Mouse (Mus musculus): ENCODE measurements around the gene Mycbpap. TPM values are rescaled to one million over a fixed set of nuclear protein-coding genes. Genes with fewer than 3 reads are reported as not detected.

The Mycbpap gene
- total RNA-seq, 4 experiments from 2014 or later, result 3.1 to 7.6 (median 3.5) TPM

DNA sequence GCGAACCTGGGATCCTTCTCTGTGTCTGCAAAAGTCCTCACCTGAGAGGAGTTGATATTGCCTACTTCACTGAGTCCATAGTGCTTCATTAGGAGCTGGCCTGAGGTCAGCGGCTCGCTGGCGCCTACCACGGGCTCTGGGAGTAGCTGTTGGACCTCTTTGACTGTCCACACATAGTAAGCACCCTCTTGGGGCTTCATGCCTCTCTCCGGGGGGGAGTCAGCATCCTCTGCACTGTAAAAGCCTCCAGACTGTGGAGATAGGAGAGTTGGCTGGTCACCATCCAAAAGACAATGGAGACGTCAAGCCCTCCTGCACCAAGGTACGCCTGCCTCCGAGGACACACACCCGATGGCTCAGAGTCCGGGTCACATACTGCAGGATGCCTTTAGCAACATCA lies 38.8 kb downstream of the Mycbpap start:
- no peak for DNase-seq (ENCODE audit: low spot score in 2 of 2)

DNA sequence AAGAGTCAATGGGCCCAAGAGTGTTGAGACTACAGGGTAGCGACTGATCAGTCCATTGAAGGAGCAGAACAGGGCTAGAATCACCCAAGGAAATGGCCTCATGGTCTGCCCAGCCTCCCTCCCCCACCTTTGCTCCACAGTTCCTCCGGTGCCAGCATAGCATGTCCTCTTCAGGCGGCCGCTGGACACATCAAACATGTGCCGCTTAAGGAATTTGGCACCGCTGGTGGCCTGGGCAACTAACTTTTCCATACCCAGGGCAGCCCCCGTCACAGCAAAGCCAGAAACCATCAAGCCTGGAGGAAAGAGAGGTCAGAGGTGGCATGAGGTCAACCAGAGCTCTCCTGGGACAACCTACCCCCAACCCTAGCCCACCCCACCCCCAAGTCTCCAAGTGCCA lies 39.6 kb downstream of the Mycbpap start:
- DNase-seq (ENCODE audit: low spot score in 2 of 2), result no peak

DNA sequence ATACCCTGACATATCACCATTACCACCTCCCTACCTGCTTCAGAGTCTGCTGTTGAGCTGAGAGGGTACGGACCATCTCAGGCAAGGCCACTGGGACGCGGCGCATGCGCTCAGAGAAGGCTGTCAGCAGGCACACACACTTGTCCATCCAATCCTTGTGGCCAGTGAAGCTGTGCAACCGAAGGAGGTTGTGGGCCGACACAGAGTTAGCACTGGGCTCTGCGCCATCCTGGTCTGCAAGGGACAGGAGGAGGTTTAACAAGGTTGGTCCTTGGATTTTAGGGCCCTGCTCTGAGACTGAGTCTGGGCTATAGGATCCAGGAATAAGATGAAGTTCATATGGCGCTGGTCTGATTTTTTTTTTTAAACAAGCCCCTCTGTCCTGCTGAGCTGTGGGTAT lies 41.2 kb downstream of the Mycbpap start:
- no peak for DNase-seq (ENCODE audit: low spot score in 2 of 2)

DNA sequence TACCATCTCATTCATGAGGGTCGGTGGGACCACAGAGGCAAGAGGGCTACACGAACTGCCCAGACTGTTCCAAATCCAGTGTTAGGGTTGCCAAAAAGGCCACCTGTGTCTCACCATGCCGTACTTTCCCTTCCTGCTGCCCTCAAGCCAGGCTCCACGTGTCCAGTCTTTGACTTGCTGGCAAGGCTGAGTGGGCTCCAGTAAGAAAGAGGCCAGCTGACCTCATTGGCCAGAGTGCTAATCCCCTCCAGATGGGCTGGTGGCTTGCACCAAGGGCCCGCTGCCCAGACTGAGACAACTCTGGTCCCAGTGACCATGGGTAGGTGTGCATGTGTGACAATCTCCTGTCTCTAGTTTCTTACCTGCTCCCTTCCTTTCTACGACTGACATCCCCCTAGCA lies 43.9 kb downstream of the Mycbpap start:
- no peak for DNase-seq (ENCODE audit: low spot score in 2 of 2)

DNA sequence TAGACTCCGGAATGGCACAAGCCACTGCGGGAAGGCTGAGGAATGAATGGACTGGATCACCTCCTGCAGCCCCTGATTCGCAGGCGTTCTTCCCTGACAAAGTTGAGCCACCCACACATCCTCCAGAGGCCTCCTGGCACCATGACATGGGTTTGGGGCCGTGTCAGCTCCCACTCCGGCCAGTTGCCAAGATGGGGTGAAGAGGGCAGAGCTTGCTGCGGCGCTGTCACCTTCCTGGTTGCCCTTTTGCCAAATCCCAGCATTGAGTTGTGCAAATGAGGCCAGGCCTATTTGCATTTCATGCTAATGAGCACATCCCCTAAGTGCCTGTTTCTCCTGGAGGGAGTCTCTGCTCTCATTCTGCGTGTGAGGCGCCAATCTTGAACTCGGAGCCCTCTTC lies 45.8 kb downstream of the Mycbpap start:
- no peak for DNase-seq (ENCODE audit: low spot score in 2 of 2)

DNA sequence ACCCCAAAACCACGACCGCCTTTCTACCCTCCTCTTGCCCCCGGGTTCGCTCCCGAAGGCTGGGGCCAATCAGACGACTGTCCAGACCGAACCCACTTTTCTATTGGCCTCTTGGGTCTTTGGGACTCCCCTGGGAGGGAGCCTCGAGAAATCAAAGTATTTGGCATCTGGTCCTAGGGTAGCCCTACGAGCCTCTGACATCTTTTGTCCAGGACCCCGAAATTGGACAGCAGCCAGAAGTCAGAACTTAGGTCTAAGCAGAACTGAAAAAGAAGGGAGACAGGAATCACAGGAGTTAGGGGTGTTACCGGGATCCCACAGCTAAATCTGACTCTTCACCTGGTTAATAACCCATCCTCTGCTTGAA lies 47.0 kb downstream of the Mycbpap start:
- DNase-seq (ENCODE audit: low spot score in 2 of 2), result no peak

DNA sequence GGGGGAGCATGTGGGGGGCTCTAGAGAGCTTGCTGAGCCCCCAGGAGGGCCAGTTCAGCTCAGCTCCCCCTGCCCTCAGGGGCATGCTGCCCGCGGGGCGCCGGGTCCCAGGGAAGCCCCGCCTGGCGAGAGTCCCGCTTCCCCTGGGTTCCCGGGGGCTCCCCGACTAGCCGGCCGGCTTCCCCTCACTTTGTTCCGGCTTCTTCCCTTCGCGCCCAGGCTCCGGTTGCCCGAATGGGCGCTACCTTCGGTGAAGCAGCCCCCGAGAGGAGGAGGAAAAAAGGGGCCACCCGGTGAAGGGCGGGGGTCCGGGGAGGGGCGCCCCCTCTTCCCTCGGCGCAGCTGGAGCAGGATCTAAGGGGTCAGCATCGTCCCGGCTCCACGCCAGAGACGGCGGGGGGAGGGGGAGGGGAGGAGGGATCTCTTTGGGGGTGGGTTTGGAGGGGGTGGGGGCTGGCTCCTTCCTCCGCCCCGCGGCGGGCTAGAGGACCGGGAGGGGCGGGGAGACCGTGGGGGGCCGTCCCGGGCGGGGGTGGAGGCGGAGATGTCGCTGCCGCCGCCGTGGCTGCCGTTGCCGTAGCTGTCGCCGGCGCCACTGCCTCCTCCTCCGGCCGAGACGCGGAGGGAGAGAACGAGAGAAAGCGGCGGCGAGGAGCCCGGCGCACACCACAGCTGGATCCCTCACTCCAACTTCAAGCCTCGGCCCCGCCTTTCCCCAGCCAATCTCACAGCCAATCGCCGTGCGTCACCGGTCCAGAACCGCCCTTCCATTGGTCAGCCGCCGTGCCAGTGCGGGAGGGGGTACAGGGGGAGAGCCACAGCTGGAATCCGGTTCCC lies 47.6 kb downstream of the Mycbpap start, which contains the start of gene Cacna1g:
Gene Cacna1g (minus strand): TSS at position 492 of the 837 bp plus-strand sequence.
- peak; percentile 80 to 81 for DNase-seq (ENCODE audit: low spot score in 2 of 2)

DNA sequence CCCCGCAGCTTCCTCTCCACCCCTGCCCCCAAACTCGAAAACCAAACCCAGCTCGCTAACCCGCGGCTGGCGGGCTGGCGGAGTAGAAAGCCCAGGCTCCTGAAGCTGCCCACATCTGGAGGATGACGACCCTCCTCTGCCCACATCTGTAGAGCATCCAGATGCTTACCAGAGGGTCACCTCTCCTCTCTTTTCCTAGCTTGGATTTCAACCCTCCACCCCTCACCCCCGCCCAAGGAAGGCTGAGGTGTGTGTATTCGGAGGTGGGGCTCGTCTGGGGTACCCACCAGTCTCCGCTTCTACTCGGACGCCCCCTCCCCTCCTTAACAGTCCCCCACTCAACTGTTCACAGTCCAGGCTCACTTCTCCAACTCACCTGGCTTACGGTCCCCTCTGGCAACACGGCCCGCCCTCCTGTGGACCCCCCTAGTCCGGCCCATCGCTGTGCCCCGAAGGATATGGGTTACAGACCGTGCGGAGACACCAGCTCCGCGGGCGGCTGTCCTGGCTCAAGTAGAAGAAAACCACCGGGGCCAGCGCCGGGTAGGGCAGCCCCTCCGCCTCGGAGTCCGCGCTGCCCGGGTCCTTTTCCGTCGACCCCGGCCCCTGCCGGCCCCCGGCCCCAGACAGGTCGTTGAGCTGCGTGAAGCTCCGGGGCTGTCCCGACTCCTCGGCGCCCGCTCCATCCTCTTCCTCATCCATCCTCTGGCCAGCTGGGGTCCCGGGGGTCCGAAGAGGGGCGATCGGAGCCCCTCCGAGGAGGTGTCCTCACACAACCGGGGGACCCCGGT lies 48.4 kb downstream of the Mycbpap start:
- no peak for DNase-seq (ENCODE audit: low spot score in 2 of 2)

DNA sequence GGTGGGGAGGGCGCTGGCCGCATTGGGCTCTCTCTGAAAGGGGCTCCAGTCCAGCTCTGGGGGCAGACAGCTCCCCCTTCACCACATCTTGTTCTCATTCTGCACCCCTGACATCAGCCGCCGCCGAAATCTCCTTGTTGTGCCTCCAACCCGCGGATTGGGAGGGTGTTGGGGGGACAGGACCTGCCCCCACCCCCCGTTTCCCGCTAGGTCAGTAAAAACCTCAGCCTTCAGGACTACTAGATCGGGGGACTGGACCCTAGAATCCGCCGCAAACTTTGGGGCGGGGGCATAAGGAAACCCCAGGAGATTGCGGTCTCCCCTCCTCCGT lies 49.0 kb downstream of the Mycbpap start:
- DNase-seq (ENCODE audit: low spot score in 2 of 2), result no peak

DNA sequence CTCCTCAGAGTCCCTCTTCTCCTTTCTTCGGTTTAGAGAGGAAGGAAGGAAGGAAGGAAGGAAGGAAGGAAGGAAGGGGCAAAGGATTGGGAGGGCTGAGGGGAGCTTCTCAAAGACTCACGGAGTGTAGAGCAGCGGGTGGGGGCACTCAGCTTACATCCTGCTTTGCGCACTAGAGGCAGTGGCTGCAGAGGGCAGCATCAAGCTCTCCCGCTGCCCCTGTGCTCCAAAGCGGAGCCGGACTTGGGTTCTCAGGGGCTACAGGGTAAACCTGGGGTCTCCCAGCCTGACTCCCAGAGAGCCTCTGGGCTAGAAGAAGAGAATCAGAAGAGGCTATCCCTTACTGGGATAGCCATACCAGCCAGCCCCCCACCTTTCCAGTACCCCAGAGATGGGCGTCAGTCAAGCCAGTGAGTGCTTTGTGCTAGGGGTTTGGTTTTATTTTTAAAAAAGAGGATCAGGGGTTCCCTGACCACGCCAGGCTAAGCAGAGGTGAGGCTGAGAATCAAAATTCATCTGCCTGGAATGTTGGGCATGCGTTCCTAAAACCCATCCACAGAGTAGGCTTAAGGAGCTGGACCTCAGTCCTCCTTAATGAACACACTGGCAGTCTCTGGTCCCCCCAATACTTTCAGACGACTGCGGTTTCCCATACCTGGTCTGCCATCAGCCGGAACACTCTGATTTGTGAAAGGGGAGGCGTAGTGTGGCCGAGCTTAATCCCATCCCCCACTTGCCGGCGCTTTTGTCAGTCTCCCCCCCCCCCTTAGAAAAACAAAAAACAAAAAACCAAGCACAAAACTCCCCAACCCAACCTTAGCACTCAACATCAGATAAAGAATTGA lies 49.6 kb downstream of the Mycbpap start:
- no peak for DNase-seq (ENCODE audit: low spot score in 2 of 2)

DNA sequence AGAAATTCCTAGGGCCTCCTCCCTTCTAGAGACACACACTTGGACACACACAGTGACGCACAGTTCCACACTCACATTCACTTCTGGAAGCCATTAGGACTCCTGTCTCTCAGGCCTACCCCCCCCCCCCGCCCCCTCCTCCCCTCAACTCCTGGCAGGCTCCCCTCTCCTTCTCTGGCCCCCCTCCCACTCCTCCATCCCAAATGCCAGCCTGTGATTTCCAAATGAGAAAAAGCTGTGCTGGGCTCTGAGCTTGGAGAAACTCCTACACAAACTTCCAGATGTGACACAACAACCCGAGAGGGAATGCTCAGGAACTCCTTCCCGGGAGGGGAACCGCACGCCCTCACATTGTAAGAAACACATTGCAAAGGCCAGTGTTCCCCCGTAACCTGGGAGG lies 51.2 kb downstream of the Mycbpap start:
- no peak for DNase-seq (ENCODE audit: low spot score in 2 of 2)

DNA sequence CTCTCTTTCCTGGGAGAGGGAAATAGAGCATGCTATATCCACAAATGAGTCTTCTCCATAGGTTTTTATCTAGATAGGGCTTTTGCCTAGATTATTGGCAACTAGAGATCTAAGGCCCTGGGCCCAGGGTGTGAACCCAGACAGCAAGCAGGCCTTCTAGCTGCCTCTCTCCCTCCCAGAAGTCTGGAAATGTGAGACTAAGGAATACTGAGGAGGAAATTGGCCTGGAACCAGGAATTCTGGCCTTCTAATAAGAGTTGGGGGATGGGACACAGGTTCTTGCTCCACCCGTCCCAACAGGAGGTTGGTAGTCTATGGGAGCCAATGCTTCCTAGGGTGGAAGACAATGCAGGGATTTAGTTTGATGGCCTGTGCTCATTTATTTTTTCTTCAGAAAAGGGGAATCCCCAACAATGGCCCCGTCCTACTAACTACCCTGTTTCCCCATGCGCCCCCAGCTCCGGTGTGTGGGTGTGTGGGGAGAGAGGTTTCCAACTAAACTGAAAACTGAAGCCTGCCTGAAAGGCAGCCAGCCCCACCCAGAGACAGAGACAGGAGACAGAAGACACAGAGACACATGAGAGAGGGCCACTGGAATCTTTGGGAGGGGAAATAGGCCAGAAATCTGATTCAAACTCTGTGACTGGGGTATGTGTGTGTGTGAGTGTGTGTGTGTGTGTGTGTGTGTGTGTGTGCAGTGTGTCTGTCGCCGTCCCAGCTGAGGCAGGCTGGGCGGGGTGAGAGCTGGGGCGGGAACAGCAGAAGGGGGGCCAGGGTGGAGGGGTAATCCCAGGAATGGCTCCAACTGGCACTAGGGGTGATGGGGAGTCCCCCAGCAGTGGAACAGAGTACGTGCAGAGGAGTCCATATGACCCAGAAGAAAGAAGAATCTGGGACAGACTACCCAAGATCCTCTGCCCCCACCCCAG lies 52.1 kb downstream of the Mycbpap start:
- DNase-seq (ENCODE audit: low spot score in 2 of 2), result no peak

DNA sequence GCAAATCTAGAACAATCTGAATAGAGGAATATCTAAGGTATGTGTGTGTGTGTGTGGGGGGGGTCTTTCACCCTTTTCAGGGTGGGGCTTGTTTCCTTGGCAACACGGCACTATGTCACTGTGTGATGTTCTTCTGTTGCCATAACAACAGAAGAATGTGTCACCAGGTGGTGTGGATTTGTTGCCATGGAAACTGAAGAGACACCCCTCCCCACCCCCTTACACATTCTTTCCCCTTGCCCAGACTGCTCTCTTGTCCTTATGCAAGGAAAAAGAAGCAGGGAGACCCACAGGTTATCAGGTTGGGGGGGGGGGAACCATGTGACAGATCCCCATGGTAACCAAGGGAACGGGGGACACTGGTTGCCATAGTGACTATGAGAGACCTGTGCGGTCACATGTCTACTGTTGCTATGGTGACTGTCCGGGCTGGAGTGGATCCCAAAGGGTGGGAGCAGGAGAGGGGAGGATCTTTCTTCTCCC lies 52.9 kb downstream of the Mycbpap start:
- DNase-seq (ENCODE audit: low spot score in 2 of 2), result peak; percentile 71 to 81

DNA sequence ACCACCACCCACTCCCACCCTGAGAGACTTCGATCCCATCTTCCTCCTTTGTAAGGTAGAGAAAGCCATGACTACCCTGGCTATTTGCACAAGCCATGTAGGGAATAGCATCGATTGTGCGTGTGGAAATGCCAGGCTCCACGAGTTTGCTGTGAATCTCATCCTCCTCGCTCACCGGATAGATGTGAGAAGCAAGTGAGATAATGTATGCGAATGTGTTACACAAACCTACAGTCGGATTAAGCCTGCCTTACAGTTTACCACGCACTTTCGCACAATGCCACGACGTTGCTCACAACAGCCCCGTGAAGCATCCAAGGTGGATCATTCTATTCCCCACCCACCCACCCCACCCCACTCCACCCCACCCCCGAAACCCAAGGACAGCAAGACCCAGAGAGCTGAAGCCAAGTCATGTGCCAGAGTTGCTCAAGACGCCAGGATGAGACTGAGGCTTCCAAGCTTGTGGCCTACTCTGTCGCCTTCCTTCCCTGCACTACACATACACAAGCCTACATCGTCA lies 55.1 kb downstream of the Mycbpap start:
- no peak for DNase-seq (ENCODE audit: low spot score in 2 of 2)

DNA sequence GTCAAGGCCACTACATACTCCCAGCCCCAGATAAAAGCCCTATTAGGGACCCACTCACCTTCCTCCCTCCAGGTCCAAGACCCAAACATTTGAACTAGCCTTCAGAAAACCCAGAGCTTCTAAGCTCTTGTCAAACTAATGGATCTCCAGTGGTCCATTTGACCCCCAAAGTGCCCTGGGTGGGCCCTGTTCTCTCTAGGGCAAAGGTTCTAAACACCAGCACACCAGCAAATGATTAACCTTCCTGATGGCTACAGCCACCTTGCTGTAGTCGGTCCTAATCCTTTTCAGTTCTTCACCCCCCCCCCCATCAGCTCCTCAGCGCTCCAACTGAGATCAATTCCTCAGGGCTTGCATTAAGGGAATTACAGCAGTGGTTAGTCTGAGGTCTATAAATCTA lies 57.4 kb downstream of the Mycbpap start:
- no peak for DNase-seq (ENCODE audit: low spot score in 2 of 2)

DNA sequence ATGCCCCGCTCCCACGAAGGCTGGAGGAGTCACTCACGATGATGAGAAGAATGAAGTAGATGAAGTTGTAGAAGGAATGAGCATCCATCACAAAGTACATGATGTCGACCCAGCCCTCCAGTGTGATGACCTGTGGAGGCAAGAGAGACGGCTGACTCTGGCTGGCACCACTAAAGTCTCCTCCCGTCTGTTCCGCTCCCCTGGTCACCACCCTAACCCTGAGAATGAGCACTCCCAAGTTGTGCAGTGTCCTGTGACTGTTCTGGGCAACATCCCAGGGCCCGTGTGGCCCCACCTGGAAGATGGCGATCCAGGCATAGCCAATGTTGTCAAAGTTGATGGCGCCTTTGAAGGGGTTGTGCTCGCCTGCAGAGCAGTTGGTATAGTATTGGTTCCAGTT lies 59.7 kb downstream of the Mycbpap start:
- no peak for DNase-seq (ENCODE audit: low spot score in 2 of 2)

DNA sequence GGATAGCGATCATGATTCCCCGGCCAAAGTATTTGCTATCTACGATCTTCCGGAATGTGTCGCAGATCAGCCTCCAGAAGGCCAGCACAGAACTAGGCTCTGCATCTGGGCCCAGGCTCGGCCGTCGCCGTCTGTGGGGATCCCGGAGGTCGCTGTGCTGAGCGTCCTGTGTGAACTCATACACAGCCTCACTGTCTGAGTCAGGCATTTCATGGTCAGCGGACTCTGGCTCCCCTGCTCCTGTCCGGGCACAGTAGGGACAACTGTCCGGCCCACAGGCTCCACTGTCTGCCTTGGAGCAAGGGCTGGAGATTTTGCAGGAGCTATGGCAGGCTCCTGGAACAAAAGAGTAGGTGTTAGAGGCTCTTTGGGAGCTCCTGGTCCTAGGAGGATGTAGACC lies 64.5 kb downstream of the Mycbpap start:
- DNase-seq (ENCODE audit: low spot score in 2 of 2), result no peak

DNA sequence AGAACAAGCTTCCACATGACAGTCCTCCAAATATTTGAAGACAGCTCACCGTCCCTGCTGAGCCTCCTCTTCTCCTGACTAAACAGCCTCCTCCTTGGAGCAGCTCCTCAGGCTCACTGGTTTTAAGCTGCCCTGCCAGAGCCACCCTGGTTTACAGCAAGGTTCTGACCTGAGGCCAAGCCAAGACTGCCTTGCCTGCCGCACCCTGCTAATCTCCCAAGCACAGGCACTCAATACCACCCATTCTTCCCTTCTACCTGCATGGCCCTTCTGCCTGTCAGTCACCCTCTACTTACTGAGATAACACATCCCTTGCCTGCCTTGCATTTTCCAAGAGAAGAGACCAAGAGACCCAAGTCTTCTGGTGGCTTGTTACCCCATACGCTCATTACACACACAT lies 65.2 kb downstream of the Mycbpap start:
- DNase-seq (ENCODE audit: low spot score in 2 of 2), result no peak

DNA sequence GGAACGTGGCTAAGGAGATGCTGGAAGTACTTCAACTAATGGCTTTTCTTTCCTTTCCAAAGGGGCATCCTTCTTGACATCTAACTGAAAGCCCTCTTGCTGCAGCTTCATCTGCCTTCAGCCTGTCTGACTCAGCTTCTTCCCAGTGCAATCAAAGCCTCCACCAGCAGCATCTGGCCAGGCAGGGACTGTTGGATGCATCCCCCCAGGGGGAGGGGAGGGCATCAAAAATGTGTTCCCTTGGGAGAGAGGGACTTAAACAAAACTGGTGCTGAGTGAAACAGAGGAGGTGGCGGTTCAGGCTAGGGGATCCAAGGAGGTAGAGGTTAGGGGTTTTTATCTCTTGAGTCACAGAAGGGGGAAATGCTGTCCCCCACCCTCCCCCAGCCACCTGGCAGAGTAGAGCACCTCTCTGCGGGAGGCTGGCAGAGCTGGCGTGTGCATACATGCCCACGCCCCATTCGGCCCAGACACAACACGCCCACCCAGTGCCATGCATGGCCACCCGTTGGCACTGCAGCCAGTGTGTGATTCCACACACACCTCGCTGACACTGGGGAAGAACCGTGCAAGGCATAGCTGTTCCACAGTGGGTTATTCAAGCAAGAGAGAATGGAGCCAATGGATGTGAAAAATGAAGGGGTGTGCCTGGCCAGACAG lies 66.3 kb downstream of the Mycbpap start:
- no peak for DNase-seq (ENCODE audit: low spot score in 2 of 2)

DNA sequence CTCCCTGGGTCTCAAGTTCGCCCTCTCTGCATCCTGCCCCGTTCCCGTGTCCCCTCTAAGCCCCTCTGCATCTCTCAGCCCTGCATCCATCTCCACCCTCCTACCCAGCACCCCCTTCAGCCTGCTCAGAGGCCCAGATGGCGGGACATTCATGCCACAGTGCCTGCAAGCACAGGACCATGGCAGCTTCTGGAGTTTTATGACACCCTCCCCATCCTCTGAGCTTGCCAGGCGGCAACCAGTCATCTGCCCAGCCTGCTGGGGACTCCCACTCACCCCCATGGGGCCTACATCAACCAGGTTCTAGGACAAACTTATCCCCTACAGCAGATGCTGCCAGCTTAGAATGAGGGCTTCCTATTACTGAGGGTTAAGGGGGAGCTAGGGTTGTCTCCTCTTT lies 66.8 kb downstream of the Mycbpap start:
- peak; percentile 50 to 59 for DNase-seq (ENCODE audit: low spot score in 2 of 2)
